Mouse (Mus musculus) G1E-ER4 (cell line): ENCODE measurements around the gene Amhr2. TPM values are rescaled to one million over a fixed set of nuclear protein-coding genes. Genes with fewer than 3 reads are reported as not detected.

Source experiments
- GATA1 ChIP-seq: IDR thresholded peaks from one replicate; pipeline ENCODE4 v1.8.0; 2012; ENCODE audit warnings: low read length, inconsistent platforms
- polyA plus RNA-seq: library from polyadenylated mRNA; stranded (reverse); fragments of >175 nt; gene quantifications from 2 replicates; pipeline ENCODE4 v1.2.3, GENCODE M21; 2012

Amhr2 gene
- polyA plus RNA-seq, 1 experiment, result not detected

DNA sequence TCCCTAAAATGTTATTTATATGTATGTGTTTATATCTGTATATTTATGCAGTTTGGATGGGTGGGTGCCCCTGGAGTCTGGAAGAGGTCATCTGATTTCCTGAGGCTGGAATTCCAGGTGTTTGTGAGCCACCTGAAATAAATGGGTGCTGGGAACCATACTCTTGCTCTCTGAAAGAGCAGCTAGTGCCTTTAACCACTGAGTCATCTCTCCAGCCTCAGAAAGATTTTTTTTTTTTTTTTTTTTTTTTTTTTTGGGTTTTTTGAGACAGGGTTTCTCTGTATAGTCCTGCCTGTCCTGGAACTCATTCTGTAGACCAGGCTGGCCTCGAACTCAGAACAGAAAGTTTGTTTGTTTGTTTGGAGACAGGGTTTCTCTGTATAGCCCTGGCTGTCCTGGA, 34.1 kb upstream of the Amhr2 start:
- TF ChIP-seq GATA1, result no peak

DNA sequence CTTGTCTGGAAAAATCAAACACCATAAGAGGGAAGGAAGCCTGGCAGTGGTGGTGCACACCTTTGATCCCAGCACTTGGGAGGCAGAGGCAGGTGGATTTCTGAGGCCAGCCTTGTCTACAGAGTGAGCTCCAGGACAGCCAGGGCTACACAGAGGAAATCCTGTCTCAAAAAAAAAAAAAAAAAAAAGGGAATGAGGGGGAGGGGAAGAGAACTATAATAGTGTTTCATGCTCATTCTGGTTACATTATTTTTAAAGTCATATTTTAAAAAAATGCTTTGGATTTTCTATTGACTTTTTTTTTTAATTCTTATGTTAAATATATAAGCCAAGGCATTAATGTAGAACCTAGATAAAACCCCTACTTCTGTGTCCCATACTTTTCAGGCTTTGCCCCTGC, 31.5 kb upstream of the Amhr2 start:
- no peak for TF ChIP-seq GATA1

DNA sequence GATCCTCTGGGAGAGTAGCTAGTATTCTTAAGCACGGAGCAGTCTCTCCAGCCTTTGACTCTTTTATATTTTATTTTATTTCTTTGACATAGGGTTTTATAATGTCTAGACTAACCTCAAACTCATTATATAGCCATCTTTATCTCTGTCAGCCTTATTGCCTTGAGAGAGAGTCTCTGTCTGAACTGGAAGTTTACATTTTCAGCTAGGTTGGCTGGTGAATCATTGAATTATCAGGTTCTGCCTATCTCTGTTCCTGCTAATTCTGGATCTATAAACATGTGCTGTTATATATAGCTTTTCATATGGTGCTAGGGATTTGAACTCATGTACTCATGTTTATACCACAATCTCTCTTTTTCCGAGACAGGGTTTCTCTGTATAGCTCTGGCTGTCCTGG, 27.6 kb upstream of the Amhr2 start:
- TF ChIP-seq GATA1, result no peak

DNA sequence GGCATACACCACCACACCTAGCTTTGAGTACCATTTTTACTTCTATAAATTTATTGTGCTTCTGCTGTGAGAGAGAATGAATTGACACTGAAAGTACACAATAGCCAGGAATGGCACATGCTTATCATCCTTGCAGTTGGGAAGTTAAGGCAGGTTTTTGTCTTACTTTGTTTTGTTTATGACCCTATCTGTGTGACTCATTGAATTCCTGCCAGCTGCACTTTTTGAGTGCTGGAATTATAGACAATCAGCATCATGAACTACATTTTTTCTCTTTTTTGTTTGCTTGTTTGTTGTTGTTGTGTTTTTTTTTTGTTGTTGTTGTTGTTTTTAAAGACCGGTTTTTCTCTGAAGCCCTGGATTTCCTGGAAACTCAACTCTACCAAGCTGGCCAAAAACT, 24.2 kb upstream of the Amhr2 start:
- TF ChIP-seq GATA1, result no peak

DNA sequence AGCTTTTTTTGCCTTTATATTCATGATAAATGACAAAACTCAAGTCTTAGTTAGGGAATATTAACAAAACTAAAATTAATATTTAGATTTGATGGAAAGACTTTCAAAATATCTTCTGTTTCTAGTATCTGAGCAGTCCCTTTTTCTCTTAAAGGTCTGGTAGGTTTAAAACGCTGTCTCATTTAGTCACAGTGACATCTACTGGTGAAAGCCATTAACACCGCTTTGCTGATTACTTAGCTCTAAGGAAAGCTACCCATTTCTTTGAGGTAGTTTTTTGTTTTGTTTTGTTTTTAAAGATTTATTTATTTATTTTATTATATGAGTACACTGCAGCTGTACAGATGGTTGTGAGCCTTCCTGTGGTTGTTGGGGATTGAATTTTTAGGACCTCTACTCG, 23.7 kb upstream of the Amhr2 start:
- TF ChIP-seq GATA1, result no peak

DNA sequence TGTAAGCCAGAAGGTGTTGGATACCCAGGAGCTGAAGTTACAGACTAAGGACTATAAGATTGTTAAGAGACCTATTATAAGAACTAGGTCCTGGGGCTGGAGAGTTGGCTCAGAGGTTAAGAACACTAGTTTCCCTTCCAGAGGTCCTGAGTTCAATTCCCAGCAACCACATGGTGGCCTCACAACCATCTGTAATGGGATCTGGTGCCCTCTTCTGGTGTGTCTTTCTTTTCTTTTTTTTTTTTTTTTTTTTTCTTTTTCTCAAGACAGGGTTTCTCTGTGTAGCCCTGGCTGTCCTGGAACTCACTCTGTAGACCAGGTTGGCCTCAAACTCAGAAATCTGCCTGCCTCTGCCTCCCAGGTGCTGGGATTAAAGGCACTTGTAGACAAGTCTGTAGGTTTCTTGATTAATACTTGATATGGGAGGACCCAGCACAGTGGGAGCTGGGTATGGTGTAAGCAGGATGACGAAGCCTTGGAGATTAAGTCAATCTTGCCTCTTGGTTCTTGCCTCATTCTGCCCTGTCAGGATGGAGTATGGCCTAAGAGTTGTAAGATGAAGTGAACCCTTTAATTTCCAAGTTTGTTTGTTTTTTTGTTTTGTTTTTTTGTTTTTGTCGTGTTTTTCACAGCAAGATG, 21.4 kb upstream of the Amhr2 start:
- no peak for TF ChIP-seq GATA1

DNA sequence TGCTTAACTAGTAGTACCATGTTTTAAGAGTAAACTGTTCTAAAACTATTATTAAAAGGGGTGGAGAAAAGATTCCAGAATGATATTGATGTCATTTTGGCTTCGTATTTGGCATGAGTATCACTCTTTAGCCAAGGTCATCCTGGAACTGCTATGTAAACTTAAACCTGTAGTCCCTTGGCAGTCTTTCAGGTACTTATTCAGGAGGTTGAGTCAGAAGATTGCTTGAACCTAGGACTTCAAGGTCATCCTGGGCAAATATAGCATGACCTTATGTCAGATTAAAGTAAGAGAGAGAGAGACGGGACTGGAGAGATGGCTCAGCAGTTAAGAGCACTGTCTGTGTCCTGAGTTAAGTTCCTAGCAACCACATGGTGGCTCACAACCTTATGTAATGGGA, 20.5 kb upstream of the Amhr2 start:
- TF ChIP-seq GATA1, result no peak

DNA sequence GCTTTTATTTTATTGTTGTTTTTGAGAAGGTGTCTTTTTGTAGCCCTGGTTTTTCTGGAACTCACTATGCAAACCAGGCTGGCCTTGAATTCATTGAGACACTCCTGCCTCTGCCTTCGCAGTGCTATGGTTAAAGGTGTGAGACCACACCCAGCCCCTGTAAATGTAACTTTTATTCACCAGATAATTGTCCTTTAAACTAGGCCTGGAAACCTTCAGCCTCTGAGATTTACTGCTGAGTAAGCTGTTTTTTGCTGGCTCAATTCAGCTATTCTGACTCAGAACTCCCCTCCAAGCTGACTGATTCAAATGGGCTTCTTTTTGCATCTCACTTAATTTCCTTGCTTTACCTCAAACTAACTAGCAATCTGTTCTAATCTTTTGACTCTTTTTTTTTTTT, 18.2 kb upstream of the Amhr2 start:
- TF ChIP-seq GATA1, result no peak

DNA sequence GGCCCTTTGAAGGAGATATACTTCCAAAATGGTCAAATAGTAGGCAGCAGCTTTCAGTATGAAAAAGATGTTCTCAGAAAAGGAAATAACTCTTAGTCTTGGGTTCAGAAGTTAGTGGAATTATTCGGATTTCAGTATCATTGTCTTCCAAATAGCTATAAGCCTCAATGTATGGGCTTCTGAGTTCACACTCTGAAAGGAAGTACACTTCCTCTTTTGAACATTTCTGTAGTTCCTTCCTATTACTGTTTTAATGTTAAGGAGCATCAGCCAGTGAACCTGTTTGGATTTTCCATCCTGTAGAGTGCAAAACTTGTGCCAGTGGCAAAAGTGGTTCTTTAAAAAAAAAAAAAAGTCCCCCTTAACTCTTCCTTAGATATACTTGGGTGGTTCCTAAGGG, 13.1 kb upstream of the Amhr2 start:
- TF ChIP-seq GATA1, result no peak

DNA sequence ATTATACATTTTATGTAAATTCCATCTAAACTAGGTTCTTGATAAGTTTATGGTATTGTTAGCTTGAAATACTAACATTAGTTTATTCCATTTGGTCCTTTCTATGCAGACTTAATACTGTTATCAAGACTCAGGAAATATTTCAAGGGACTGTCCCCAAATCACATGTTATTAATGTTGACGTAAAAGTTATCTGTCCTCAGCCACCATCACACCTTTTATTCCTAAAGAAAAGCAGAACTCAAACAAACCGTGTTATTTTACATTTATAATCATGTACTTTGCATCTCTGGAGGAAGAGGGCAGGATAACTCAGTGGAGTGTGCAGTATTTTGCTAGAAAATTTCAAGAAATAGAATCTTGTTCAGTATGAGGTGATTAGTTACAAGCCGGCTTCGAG, 12.0 kb upstream of the Amhr2 start:
- no peak for TF ChIP-seq GATA1

DNA sequence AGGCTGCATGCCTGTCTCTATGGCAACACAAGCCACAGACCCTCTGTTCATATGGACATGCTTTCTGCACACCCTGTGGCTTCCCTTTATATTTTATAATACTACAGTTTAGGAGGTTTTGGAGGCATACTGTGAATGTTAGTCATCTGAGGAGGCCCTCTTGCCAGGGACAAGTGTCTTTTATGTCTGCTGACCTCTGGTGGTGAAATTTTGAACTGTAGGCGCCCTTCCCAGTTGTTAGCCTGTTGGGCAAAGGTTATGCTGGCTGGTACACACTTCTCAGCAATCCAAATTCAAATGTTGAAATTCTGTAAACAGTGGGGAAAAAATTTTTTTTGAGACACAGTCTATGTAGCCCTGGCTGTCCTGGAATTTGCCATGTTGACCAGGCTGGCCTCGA, 2.7 kb upstream of the Amhr2 start:
- no peak for TF ChIP-seq GATA1

DNA sequence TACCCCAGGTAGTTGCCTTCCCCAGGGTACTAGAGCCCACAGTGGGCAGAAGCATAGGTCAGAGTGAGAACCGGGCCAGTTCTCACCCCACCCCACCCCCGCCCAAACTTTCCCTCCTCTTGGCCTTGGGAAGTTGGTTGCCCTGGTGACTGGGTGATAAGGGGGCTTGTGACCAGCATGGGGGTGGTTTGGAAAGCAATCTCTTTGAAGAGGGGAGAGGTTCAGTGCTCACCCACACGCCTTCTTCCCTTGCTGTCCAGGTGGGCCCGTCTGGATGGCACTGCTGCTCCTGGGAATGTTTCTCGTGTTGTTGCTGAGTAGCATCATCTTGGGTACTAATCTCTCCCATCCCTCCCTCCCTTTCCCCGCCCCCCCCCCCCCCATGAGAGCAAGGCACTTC, 1.3 kb downstream of the Amhr2 start:
- TF ChIP-seq GATA1, result no peak

DNA sequence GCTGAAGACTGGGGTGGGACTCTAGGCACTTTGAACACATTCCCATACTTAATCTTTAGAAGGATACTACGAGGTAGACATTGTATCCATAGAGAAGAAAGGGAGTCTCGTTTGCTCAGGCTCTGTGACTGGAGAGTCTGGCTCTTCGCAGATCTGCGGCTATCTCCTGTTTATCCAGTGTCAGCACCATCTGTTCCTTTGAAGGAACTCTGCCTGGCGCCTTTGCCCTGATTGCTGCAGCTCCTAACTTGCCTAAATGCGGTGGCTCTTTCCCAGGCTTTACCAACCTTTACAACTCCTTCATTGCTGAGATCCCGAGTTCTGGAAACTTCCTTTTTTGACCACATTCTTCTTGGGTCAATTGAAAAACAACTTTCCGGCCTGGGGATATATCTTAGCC, 4.2 kb downstream of the Amhr2 start:
- no peak for TF ChIP-seq GATA1

DNA sequence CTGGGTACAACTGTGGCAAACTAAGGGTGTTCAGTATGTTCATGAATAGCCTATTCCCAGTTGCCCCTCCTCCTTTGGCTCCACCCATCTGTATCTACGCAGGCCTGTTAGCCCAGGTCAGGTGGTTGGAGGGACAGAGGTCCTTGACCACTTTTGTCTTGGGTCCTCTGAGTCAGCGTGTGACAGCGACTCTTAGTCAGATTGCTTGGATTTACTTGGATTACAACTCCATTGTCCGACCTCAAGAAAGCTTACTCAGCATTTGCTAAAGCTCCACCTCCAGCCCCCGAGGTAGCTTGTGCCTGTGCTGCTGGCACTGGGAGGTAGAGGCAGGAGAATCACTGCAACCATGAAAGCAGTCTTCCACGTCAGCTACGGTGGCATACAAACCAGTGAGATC, 5.8 kb downstream of the Amhr2 start:
- no peak for TF ChIP-seq GATA1

DNA sequence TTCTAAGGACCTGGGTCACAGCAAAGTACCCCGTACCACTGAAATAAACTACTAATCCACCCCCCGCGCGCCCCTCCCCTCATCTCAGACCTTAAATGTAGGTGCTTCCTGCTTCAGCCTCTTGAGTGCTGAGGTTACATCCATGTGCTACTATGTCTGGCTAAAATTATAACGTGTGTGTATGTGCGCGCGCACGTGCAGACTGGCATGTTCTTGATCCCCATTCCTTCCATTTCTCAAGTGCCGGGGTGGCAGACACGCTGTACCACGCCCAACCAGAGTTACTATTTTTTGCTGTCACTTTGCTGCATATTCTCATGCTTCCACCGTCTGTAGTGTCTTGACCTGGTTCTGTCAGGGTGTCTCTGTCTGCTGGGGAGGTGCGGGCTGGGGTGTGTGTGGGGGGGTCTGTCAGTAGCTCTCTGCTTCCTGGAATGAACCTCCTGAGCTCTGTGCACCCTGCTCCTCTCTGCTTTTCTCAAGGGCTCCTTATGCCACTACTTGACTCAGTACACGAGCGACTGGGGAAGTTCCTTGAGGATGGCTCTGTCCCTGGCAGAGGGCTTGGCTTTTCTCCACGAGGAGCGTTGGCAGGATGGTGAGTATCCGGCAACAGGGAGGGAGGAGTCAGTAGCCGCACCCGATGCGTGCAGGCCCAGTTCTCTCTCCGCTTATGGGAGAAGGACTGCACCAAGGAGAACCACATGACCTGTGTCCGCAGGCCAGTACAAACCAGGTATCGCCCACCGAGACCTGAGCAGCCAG, 6.7 kb downstream of the Amhr2 start:
- no peak for TF ChIP-seq GATA1

DNA sequence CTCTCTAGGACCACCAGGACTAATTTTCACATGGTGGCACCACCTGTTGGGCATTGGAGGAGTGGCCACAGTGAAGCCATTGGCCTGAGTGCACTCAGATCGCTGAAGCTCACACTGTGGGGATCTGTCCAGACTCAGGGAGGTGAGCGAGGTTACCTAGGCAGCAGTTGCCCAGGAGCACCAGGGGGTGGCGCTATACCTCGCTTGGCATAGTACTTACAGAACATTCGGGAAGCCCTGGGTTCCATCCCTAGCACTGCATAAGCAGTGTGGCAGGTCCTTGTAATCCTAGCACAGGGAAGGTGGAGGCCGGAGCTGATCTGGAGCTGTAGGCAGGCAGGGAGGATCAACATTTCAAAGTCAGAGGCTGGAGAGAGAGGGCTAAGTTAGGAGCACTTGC, 10.8 kb downstream of the Amhr2 start:
- no peak for TF ChIP-seq GATA1

DNA sequence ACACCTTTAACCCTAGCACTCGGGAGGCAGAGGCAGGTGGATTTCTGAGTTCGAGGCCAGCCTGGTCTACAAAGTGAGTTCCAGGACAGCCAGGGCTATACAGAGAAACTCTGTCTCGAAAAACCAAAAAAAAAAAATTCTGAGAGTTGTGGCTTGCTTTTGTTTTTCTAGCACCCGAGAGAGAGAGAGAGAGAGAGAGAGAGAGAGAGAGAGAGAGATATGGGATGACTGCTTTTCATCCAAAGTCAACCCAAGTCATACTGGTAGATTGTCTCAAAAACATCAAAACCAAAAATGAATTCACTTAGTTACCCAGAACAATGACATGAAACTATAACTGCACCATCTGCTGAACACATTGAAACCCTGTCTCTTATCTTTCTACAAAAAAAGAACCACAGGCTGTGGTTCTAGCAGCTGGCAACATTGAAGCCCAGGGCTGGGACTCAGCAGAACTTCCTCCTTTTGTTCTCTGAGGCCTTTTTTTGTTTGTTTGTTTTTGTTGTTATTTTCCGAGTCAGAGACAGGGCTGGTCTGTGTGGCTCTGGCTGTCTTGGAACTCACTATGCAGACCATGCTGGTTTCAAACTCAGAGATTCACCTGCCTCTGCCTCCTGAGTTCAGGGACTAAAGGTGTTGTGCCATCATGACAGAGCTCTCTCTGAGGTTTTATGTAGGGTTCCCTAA, 13.0 kb downstream of the Amhr2 start:
- TF ChIP-seq GATA1, result no peak

DNA sequence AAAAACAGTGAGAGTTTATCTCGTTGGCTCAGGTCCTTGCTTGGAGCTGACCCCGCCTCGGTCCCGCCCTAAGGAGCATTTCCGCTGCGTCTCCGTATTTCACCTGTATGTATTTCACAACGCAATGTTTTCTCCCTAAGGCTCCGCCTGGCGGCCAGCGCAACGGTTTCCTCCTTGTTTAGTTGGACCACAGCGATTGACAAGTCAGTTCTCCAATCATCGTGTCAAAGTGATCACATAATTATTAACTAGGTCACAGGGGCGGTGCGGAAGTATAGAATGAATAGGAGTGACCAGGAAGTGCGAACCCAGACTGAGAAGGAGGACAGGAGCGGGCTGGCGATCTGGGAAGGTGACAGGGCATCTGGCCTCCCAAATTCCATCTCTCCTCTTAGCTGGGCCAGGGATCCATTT, 13.7 kb downstream of the Amhr2 start, which contains the start of gene Prr13:
Gene Prr13, plus strand, starts transcription at position 125 of the 414 bp plus-strand sequence.
- TF ChIP-seq GATA1, result no peak
